Mouse (Mus musculus): ENCODE data around the gene Lrp6.

Lrp6 gene

DNA sequence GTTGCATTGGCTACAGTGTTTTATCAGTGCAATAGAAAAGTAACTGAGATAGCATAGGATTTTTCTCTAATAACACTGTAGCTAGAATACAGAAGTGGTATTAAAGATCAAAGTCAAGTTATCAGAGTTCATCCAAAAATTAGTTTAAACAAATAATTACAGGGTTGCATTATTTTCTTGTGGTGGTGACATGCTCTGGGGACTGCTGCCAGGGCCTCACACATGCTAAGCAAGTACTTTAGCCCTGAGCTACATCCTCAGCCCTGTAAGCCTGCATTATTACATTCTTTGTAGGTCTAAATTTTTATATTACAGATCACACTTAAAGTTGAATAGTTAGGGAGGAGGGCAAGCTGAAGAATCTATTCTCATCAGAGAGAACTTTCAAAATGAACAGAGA is 68.2 kb downstream of the Lrp6 start:
- no peak for DNase-seq (ENCODE audit: low spot score in 2 of 2)

DNA sequence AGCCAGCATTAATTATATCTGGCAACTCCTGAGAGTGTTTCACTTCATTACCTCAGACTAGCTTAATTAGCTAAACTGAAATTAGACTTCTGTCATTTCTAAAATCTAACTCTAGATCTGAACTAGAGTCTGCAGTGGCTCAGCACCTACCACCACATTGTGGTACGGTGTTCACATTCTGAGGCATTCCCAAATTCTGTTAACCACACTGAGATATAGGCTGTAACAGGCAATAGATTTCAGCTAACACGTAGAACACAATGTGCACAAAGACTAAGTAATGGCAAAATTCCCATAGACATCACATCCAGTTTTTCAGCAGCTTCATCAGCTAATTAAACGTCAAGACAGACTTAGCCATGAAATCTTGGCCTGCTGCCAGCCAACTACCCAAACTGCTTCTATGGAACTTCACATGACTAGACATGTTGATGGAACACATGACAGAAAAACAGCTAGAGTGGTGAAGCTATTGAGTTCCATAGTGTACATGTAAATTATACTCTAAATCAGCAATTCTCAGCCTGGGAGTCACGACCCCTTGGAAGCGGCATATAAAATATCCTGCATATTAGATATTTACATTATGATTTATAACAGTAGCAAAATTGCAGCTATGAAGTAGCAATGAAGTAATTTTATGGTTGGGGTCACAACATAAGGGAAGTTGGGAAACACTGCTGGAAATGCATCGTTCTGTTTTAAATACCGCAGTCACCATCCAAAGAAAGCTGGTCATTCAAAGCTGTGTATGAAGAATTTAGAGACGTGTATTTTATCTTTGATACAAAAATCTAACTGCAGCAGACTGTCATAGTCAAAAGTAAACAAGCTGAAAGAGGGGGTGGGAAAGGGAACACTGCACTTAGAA is 71.7 kb downstream of the Lrp6 start:
- DNase-seq (ENCODE audit: low spot score in 2 of 2) = no peak

DNA sequence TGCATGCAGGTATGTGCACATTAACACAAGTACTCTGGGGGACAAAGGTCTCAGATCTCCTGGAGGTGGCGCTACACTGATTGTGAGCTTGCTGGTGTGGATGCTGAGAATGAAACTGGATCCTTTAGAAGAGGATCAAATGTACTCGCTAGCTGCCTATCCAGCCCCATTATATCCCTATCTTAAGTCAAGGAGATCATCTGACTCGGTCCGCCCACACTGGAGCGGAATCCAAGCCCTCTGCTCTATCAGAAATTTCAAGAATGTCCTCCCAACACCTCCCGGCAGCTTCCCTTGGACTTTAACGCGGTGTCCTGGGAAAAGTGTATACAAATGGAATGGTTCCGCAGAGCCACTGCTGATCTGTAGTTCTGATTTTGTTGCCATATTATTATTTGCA is 77.1 kb downstream of the Lrp6 start:
- DNase-seq (ENCODE audit: low spot score in 2 of 2) = no peak

DNA sequence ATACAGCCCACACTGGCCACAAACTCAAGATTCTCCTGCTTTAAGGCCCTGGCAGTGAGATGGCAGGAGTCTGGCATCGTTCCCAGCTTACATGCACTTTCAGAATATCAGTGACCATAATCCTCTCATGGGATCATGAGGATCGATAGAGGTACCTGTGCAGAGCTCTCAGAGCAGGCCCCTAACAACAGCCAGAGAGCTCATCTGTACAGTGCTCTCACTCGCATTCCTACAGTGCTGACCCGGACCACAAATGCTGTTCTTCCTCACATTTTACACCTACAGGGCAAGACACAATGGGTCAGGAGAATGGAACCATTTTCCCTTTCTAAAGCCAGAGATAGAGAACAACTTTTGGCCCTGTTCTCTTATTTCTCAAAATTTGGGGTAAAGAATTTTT is 77.6 kb downstream of the Lrp6 start:
- no peak for DNase-seq (ENCODE audit: low spot score in 2 of 2)

DNA sequence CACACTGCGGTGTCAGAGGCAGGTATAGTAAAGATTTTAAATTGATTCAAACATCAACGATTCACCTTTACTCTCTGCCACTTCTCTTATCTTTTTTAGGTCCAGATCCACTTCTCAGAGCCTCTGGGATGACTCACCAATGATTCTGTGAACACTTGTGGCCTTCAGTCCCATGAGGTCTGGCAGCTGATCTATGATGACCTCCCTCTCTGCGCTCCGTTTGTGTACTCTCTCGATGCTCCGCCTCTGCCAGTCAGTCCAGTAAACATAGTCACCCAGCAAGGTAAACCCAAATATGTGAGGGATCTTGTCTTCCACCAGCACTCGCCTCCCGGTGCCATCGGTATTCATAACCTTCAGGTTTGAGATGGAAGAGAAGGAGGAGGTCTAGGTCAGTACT is 80.4 kb downstream of the Lrp6 start:
- DNase-seq (ENCODE audit: low spot score in 2 of 2) = no peak

DNA sequence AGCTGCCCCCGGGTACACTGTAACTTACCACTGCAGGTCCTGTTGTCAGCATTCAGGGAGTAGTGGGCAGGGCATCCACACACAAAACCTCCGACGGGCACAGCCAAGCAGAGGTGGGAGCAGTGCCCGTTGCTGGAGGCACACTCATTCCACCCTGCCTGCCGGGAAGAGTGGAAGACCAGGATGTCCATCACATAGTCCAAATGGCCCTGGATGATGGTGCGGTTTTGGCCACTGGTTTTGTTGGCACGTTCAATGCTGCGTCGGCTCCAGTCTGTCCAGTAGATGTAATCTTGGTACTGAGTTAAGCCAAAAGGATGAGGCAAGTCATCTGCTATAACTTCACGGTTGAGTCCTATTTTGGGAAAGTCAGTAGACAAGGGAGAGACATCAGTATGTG is 87.3 kb downstream of the Lrp6 start:
- DNase-seq (ENCODE audit: low spot score in 2 of 2) = no peak

DNA sequence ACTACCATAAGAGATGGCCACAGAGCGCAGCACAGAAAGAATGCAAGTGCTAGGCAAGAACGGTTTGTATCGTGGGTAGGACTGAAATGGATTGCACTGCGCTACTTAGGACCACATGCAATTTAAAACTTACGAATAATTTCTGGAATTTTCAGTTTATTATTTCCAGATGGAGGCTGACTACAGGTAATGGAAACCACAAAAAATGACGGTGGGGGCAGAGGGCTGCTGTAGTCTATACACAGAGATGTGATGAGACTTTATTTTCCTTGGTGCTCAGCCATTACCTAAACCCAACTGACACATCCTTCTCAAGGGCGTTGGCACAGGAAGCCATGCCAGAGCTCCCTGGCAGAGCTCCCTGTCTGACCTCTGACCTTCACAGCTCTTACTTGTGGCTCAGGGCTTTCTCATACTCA is 93.6 kb downstream of the Lrp6 start:
- no peak for DNase-seq (ENCODE audit: low spot score in 2 of 2)

DNA sequence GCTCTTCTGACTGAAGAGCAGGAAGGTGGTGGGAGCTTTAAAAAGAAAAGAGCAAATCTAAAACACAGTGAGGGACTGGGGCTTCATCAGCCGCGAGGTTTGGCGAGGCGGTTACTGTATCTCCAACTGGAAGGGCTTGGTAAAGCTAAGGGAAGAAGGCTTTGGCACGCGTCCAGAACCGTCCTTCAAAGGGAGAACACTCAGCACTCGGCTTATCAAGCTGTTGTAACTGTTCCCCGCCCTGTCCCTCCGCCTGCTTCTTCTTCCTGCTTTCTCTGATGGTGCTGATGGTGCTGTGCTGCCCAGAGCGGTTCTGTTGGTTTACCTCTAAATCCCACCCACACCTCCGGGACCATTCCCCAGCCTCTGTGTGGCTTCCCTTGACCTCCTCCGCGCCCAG is 95.9 kb downstream of the Lrp6 start:
- DNase-seq (ENCODE audit: low spot score in 2 of 2) = no peak

DNA sequence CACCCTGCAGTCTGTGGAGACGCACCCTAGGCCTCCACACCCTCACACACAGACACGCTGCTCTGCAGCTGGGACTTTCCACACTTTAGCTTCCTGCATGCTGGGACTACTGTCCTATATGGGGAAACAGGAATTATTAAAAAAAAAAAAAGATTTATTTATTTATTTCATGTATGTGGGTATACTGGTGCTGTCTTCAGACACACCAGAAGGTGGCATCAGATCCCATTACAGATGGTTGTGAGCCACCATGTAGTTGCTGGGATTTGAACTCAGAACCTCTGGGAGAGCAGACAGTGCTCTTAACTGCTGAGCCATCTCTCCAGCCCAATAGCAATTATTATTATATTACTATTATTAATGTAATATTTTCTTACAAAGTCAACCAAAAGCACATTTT is 97.5 kb downstream of the Lrp6 start:
- DNase-seq (ENCODE audit: low spot score in 2 of 2) = no peak

DNA sequence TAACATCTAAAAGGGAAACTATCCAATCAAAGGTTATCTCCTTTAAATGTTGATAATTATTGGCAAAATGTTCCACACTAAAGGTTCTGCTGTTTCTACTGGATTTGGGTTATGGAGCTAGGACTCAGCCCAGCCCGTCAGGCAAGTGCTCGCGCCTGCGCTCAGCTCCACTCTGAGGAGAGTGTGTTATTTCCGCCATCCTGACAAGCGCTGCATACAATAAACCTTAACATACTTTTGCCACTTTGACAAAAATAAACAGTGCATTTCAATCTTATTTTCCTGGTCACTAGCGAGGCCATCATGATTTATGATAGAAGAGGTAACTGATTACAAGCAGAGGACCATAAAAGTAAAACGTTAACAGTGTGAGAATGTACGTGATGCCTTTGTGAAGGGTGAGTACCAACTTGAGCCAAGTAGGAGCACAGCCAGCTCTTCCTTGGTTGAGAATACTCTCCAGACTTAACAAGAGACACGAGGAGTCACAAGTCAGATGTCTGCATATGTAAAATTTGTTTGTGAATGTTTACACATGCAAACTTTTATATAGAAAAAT is 100.0 kb downstream of the Lrp6 start:
- DNase-seq (ENCODE audit: low spot score in 2 of 2) = no peak

DNA sequence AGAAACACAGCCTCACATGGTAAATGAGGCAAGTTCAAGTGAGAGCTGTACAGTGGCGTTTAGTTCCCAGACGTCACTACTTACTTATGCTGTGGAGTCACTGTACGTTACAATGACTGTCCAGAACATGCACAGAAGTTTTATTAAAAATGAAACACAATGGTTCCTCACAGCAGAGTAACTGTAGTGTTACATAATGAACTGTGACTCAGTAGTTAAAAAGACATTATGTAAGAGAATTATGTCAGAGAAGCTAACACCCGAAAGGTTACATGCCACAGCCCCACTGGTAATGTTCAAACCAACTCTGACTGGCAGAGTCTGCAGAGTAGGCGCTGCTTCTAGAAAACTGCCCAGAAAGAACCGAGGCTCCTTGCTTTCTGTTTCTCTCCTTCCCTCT is 105.6 kb downstream of the Lrp6 start:
- DNase-seq (ENCODE audit: low spot score in 2 of 2) = no peak

DNA sequence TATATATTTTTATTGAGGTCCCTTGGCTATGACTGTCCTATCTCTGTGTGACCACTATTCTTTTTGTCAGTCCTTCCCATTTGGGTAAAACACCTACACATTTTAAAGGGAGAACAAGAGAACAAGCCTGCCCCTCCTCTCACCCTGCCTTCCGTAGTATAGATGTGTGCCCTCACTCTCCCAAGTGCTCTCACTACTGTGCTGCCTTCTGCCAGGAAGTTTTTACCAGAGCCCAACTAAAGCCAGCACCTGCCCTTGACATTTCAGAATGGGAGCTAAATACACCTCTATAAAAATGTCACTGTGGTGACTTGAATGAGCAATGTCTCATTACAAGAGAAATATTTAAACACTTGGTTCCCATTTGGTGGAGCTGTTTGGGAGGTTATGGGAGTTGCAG is 108.4 kb downstream of the Lrp6 start:
- no peak for DNase-seq (ENCODE audit: low spot score in 2 of 2)

DNA sequence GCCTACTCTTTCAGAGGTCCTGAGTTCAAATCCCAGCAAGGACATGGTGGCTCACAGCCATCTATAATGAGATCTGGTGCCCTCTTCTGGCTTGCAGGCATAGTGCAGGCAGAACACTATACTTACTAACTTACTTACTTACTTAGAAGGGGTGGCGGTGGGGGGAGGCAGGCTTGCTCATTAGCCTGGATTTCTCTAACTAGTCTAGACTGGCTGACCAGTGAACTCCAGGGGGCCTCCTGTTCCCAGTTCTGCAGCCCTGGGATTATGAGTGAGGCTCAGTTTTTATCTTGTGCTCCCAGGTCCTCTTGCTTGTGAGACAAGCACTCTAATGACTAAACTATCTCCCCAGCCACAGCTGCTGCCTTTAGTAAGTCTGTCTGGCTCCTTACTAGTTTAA is 112.7 kb downstream of the Lrp6 start:
- no peak for DNase-seq (ENCODE audit: low spot score in 2 of 2)

DNA sequence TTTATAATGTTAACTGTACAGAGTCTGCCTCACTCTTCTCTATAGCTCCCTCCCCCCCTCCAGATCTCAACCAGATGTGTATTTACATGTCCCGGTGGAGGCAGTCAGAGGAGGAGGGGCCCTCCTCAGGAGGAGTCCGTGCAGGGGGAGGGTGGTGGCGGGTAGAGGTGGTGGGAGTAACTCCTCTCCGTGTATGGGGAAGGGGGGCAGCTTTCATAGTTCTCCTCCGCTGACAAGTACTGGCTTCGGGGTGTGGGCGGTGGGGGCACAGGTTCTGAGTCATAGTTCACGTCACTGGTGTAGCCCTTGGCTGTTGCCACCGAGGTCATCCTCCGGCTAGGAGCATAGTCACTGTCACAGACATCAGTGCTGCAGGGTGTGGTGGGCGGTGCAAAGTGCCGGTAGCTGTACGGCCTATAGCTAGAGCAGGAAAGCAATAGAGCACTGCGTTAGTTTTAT is 116.1 kb downstream of the Lrp6 start:
- peak; percentile 29 to 48 for DNase-seq (ENCODE audit: low spot score in 2 of 2)

DNA sequence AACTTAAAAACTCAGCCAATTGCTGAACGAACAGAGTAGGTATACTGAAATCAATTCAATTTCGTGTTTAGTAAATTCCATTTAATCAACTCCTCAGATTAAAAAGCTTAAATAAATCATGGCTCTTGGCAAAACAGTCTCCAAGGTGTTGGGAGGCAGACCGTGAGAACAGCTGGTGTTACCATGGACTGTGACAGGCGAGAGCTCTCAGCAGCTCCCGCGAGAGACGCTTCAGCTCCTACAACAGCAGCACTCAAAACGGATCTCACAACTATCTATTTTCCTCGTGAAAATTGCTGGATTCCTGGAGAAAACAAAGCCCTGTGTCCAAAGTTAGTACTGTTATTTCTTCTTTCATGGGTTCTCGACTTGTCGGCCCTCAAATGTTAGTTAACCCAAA is 116.8 kb downstream of the Lrp6 start:
- DNase-seq (ENCODE audit: low spot score in 2 of 2) = peak; percentile 18 to 42

DNA sequence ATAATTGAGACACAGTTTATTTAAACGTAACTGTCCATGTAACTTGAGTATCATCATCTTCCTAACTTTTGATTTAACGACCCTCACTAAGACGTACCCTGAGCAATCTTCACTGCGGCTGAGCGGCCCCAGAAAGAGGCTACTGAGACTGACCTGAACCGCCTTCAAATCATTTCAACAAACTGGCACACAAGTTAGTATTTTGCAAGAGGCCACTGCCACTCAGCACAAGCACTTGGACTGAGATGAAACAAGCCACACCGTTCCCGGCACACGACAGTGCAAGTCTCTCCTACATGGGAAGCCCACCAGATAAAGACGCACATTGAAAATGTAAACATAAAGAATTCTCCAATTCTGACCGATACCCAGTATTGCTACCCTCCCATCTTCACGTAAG is 118.3 kb downstream of the Lrp6 start:
- no peak for DNase-seq (ENCODE audit: low spot score in 2 of 2)

DNA sequence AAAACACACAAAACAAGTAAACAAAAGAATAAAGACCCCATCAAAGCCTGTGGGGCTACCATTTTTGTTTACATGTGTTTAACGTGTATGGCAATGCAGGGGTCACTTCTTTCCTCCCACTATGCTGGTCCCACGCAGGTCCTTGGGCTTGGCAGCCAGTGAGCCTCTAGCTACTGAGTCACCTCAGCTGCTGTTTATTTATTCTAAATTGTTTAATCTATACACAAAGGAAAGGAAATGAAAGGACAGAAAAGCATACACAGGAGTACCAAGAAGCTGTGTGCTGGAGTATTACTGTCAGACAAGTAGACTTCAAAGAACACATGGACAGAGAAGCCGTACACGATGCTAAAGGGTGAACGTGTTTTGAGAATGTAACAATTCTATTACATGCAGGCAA is 122.8 kb downstream of the Lrp6 start:
- no peak for DNase-seq (ENCODE audit: low spot score in 2 of 2)

DNA sequence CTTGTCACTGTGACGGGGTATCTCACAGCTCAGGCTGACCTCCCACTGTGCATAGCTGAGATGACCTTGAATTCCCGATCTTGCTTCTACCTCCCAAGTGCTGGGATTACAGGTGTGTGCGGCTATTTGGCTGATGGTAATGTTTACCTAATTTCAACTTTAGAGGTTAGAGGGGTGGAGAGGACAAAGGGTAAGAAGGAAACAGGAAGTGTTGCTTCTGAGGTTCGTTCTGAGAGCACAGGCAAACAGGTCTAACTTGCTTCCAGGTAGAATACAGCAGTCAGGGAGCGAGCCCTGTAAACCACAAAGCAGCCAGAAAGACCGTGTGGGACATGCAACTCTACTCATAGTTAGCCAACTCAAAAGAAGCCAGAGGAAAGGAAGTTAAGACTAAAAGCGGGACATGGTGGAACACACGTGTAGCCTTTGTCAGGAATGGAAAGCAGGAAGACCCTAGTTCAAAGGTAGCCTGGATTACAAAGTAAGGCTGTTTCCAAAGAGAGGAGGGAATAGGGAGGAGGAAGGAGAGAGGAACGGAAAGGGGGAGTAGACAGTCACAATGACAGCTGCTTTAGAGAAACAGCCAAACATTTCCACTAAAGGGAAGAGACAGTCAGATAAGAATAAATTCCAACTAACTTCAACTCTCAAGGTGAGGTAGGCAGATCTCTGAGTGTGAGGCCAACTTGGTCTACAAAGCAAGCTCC is 123.4 kb downstream of the Lrp6 start:
- no peak for DNase-seq (ENCODE audit: low spot score in 2 of 2)

DNA sequence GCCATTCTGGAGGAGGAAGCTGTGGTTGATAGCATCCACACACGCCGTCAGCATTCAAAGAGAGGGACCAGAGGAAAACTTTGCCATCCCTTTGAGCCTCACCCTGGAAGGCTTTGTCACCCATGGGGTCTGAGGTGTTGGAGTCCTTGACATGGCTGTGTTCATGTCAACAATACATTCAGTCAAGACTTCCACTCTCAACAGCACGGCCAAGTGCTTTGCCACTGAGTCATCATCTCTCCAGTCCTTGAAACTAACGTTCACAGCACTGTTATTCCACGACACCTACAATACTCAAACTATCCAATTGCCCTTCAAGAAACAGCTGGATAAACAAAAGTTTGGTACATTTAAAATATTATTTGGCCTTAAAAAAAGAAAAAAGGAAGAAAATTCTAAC is 124.5 kb downstream of the Lrp6 start:
- no peak for DNase-seq (ENCODE audit: low spot score in 2 of 2)

DNA sequence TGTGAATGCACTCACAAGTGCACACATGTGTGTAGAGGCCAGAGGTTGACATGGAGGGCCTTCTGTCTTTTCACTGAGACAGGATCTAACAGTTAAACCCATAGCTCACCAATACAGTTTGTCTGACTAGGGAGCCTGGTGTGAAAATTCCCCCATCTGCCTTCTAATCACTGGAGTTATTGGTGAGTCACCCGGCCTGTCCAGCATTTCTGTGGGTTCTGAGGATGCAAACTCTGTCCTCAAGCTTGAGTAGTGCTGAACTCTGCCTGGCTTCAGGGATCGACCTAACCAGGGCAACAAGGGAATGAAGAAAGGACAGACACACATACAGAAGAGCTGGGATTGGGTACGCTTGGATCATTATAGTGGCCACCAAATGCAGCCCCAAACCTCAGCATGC is 125.0 kb downstream of the Lrp6 start:
- DNase-seq (ENCODE audit: low spot score in 2 of 2) = no peak

DNA sequence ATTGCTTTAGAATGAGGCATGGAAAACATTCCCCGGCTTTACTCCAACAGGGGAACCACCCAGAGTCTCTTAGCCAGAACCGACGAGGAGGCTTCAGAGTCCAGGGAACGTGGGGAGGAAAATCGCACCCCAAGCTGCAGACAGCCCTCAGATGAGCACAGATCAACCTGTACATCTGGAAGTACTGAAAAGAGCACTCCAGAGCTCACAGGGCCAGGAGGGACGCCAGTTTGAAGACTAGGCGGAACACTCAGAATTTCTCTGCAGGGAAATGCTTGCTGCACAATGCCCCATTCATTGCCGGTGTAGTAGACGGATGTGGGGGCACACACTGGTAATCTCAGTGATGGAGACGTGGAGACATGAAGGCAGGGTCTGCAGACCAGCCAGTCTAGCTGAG is 126.7 kb downstream of the Lrp6 start:
- DNase-seq (ENCODE audit: low spot score in 2 of 2) = peak in 1 of 2 experiments; percentile 15

DNA sequence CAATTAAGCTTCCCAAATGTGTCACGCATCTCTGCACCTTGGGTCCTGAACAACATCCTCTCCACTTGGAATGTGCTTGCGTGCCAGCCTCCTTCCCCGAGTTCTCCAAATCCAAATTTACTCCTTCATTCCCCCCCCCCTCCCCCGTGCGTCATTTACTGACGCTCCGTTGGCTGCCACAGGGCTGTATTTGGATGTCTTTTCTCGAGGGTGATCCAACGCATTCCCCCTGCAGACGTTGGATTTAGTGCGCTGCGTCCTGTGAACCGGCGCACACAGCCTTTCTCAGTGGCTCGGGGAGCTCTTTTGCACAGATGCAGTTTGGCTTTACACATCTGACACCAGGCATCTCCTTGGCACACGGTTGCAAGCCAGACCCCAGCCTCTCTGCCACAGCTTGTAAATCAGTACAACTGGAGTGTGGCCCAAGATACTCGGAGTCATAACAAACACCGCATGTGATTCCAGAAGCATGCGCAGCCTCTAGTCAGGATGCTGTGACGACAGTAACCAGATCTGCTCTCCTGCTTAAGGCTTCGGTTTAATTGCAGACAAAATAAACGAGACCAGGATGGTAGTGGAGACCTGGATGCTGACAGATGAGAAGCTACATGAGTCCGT is 127.3 kb downstream of the Lrp6 start:
- peak; percentile 47 to 64 for DNase-seq (ENCODE audit: low spot score in 2 of 2)

DNA sequence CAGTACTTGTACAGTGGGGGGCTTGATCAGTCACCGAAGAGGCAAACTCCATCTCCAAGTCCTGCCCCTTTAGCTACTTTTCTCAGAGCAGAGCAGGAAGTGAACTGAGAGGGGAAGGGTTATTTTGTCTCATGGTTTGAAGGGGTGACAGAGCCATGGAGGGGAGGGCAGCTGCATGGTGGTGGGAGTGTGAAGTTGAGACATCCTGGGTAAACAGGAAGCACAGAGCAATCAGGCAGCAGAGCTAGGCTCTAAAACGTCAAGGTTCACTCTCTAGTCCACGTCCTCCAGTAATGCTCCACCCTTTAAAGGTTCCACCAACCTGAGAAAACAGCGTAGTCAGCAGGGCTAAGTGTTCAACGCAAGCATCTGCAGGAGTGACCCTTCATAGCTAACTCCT is 129.8 kb downstream of the Lrp6 start:
- no peak for DNase-seq (ENCODE audit: low spot score in 2 of 2)

Data from frontal cortex, postnatal 36 days (tissue).